25 mouse cellular contexts compared by ENCODE assay signal in genomic region chr5:5411886-5412285, GRCm38 (mm10). TPM values are rescaled to one million over a fixed set of nuclear protein-coding genes. Genes with fewer than 3 reads are reported as not detected.
A peak's percentile ranks its signal among the peaks of the same experiment; 100 is the strongest.
DNase-seq lines count a peak whose midpoint lies in the region; ATAC-seq and TF ChIP-seq lines count a peak whose summit lies in the region.
"Had no signal": no experiment of that assay in that cellular context is flagged by ENCODE, and none has a peak within 500 bp of the region (broad histone marks: within the 10 kb centered on the region; RNA-seq: fewer than 3 reads in every experiment).

No protein-coding gene starts in this region.

- H3K4me1 ChIP-seq in lung, embryonic 14.5 days (ENCODE audit: insufficient read depth) = no peaks in the 10 kb centered on the region
- H3K4me1 ChIP-seq in liver, embryonic 12.5 days = no peaks in the 10 kb centered on the region
- H3K4me1 ChIP-seq in liver, embryonic 15.5 days (replicated peaks) = no peaks in the 10 kb centered on the region; the same call in 1 of the 2 replicates
- H3K4me1 ChIP-seq: forebrain, embryonic 10.5 days; forebrain, embryonic 13.5 days; heart, embryonic 10.5 days; heart, embryonic 13.5 days; hindbrain, embryonic 12.5 days; hindbrain, embryonic 15.5 days had no signal

- no peaks in the 10 kb centered on the region for H3K27me3 ChIP-seq in lung, embryonic 14.5 days (ENCODE audit: insufficient read depth, low read length)
- no peaks in the 10 kb centered on the region for H3K27me3 ChIP-seq in liver, embryonic 12.5 days (replicated peaks)
- no peaks in the 10 kb centered on the region for H3K27me3 ChIP-seq in liver, embryonic 15.5 days
- H3K27me3 ChIP-seq: forebrain, embryonic 13.5 days; heart, embryonic 13.5 days; hindbrain, embryonic 12.5 days; hindbrain, embryonic 15.5 days had no signal

- ATAC-seq in lung, embryonic 14.5 days (ENCODE audit: insufficient read depth) = peak; percentile 38; the same call in 1 of the 2 replicates
- peak; percentile 64; the same call in 1 of the 2 replicates for ATAC-seq in liver, embryonic 12.5 days
- ATAC-seq in liver, embryonic 15.5 days (ENCODE audit: insufficient read depth) = peak; percentile 64
- ATAC-seq: activated CD4-positive, CD25-positive, alpha-beta regulatory T cell, adult 4 months; forebrain, embryonic 13.5 days; forebrain, embryonic 16.5 days had no signal

- H3K4me3 ChIP-seq in lung, embryonic 14.5 days (ENCODE audit: low read depth, low read length) = no peak overlapping the region
- no peak overlapping the region for H3K4me3 ChIP-seq in liver, embryonic 12.5 days
- no peak overlapping the region for H3K4me3 ChIP-seq in liver, embryonic 15.5 days (replicated peaks)
- H3K4me3 ChIP-seq in gastrocnemius, adult 2 months = no peak overlapping the region
- H3K4me3 ChIP-seq: forebrain, embryonic 10.5 days; forebrain, embryonic 13.5 days; heart, adult 2 months; heart, embryonic 10.5 days; heart, embryonic 13.5 days; hindbrain, embryonic 12.5 days; hindbrain, embryonic 15.5 days had no signal

- no peak overlapping the region for H3K9ac ChIP-seq in lung, embryonic 14.5 days
- H3K9ac ChIP-seq in liver, embryonic 12.5 days = no peak overlapping the region
- no peak overlapping the region for H3K9ac ChIP-seq in liver, embryonic 15.5 days
- H3K9ac ChIP-seq: forebrain, embryonic 13.5 days; heart, embryonic 13.5 days; hindbrain, embryonic 12.5 days; hindbrain, embryonic 15.5 days had no signal

- H3K27ac ChIP-seq in lung, embryonic 14.5 days (ENCODE audit: low read depth) = no peak overlapping the region
- no peak overlapping the region for H3K27ac ChIP-seq in liver, embryonic 12.5 days
- no peak overlapping the region for H3K27ac ChIP-seq in liver, embryonic 15.5 days (replicated peaks)
- H3K27ac ChIP-seq in gastrocnemius, adult 2 months = no peak overlapping the region
- H3K27ac ChIP-seq: forebrain, embryonic 10.5 days; forebrain, embryonic 13.5 days; heart, adult 2 months; heart, embryonic 10.5 days; heart, embryonic 13.5 days; hindbrain, embryonic 12.5 days; hindbrain, embryonic 15.5 days had no signal

- TF ChIP-seq CTCF in lung, embryonic 14.5 days (IDR thresholded peaks at IDR 0.05; ENCODE audit: low read depth) = no peak
- no peak for TF ChIP-seq CTCF in gastrocnemius, adult 2 months (IDR thresholded peaks at IDR 0.05)

- no peak overlapping the region for H3K4me2 ChIP-seq in lung, embryonic 14.5 days
- no peak overlapping the region for H3K4me2 ChIP-seq in liver, embryonic 12.5 days
- peak overlapping the region; percentile 36; the same call in 1 of the 2 replicates for H3K4me2 ChIP-seq in liver, embryonic 15.5 days
- H3K4me2 ChIP-seq: forebrain, embryonic 13.5 days; heart, embryonic 13.5 days; hindbrain, embryonic 12.5 days; hindbrain, embryonic 15.5 days had no signal

- 48% methylated on average over 2 of the region's 2 CpGs for WGBS in lung, embryonic 14.5 days
- WGBS in liver, embryonic 12.5 days (ENCODE audit: insufficient replicate concordance) = 79% methylated on average over 2 of the region's 2 CpGs
- 67% methylated on average over 2 of the region's 2 CpGs for WGBS in liver, embryonic 15.5 days (ENCODE audit: insufficient replicate concordance)

- intact Hi-C loops in gastrocnemius, adult 2 months (cut with DNase I) = no loop called here
- intact Hi-C loops in gastrocnemius, postnatal 14 days (cut with DNase I; ENCODE audit: low total_unique reads) = no loop called here

- no peak for DNase-seq in lung, embryonic 14.5 days
- no peak for DNase-seq in lung, adult 18-20 months
- DNase-seq in yolk sac, embryonic 10.5 days (ENCODE audit: low spot score) = peak; percentile 13
- DNase-seq in retina, postnatal 1 day = no peak
- no peak for DNase-seq in gastrocnemius, adult 2 months
- DNase-seq in gastrocnemius, postnatal 14 days = no peak
- DNase-seq: adrenal gland, adult 8-10 months; adrenal gland, postnatal 36 days; cerebellum, adult 18-20 months; cerebellum, adult 9-10 months; cerebellum, postnatal 14 days; gastrocnemius, postnatal 25 days; heart, adult 2 months; heart, postnatal 14 days; heart, postnatal 4 days had no signal

- H3K9me3 ChIP-seq in lung, embryonic 14.5 days (ENCODE audit: low read depth, low read length) = no peaks in the 10 kb centered on the region
- no peaks in the 10 kb centered on the region for H3K9me3 ChIP-seq in liver, embryonic 12.5 days (replicated peaks)
- H3K9me3 ChIP-seq in liver, embryonic 15.5 days (replicated peaks) = no peaks in the 10 kb centered on the region
- H3K9me3 ChIP-seq: forebrain, embryonic 10.5 days; forebrain, embryonic 13.5 days; heart, embryonic 10.5 days; heart, embryonic 13.5 days; hindbrain, embryonic 12.5 days; hindbrain, embryonic 15.5 days had no signal

- H3K36me3 ChIP-seq in lung, embryonic 14.5 days (ENCODE audit: insufficient read depth) = no peaks in the 10 kb centered on the region
- H3K36me3 ChIP-seq in liver, embryonic 12.5 days = no peaks in the 10 kb centered on the region
- no peaks in the 10 kb centered on the region for H3K36me3 ChIP-seq in liver, embryonic 15.5 days (replicated peaks)
- H3K36me3 ChIP-seq: forebrain, embryonic 10.5 days; heart, embryonic 10.5 days; heart, embryonic 13.5 days; hindbrain, embryonic 12.5 days; hindbrain, embryonic 15.5 days had no signal

RNA-seq across cellular contexts. Expression of gene Cdk14, which starts 8.2 kb away (rescaled TPM):
- 37.7 and 37.8 TPM in 2 replicates for polyA plus RNA-seq in lung, embryonic 14.5 days (2014; fragmentation: Nextera tagmentation; extraction: Ambion mirVana)
- polyA plus RNA-seq in liver, embryonic 12.5 days (2016; fragmentation: Nextera tagmentation; extraction: Ambion mirVana) = 3.4 and 3.7 TPM in 2 replicates
- 1.2 TPM in 2 replicates for polyA plus RNA-seq in liver, embryonic 15.5 days (2015; fragmentation: Nextera tagmentation; extraction: Ambion mirVana)
- 1 to 10 TPM; 2.6 to 5.3 TPM for total RNA-seq in gastrocnemius, adult 2 months (2021)
- 10 to 100 TPM in 1 of 2 experiments, 1 to 10 TPM in 1; 9.7 to 10.1 TPM for total RNA-seq in gastrocnemius, postnatal 14 days (2021)
